Mouse (Mus musculus) bone marrow macrophage, adult 2 months (primary cell): ENCODE data around the gene Tmem131. TPM values are rescaled to one million over a fixed set of nuclear protein-coding genes. Genes with fewer than 3 reads are reported as not detected.

Source experiments
- H3K27ac ChIP-seq: 2 replicates; pipeline ENCODE4 v1.5.1; 2012; ENCODE audit warnings: low read depth, low read length; ENCODE audit not compliant: insufficient read depth
- H3K4me1 ChIP-seq: 2 replicates; pipeline ENCODE4 v1.6.1; 2012; ENCODE audit warnings: low read length; ENCODE audit not compliant: control insufficient read depth, insufficient read depth
- H3K4me3 ChIP-seq: 2 replicates; pipeline ENCODE4 v1.5.1; 2012; ENCODE audit warnings: mild to moderate bottlenecking, low read length, moderate library complexity; ENCODE audit not compliant: insufficient read depth
- CTCF ChIP-seq: IDR thresholded peaks from 2 replicates; pipeline ENCODE4 v1.5.1; 2012; ENCODE audit warnings: low read depth, mild to moderate bottlenecking, low read length, moderate library complexity
- POLR2A ChIP-seq: IDR thresholded peaks from 2 replicates; pipeline ENCODE4 v1.6.1; 2012; ENCODE audit warnings: mild to moderate bottlenecking, low read depth, low read length, borderline replicate concordance
- polyA plus RNA-seq: library from polyadenylated mRNA; stranded (reverse); fragments of >200 nt; gene quantifications from 2 replicates; pipeline ENCODE4 v1.2.4, GENCODE M21; 2012; ENCODE audit not compliant: missing spikeins, insufficient read depth, insufficient read length

The Tmem131 gene
- polyA plus RNA-seq, 1 experiment, result 38.3 TPM

GRCm38 (mm10) chr1:36976770-36977169, 33.3 kb upstream of the Tmem131 start:
- Histone ChIP-seq H3K27ac (no peak overlapping the region), H3K4me3 (no peak overlapping the region), H3K4me1 (no peaks in the 10 kb centered on the region)
- TF ChIP-seq POLR2A (no peak), CTCF (no peak)

- TF ChIP-seq CTCF, result no peak
- no peak for TF ChIP-seq POLR2A
- peaks cover 3% of the 10 kb centered on the region; the same call in 1 of the 2 replicates for H3K4me1 ChIP-seq
- no peak overlapping the region for H3K27ac ChIP-seq
- no peak overlapping the region for H3K4me3 ChIP-seq
These were observed 27.6 kb upstream of the Tmem131 start for GRCm38 (mm10) chr1:36970918-36971617.

GRCm38 (mm10) chr1:36965831-36966230, 22.4 kb upstream of the Tmem131 start:
- Histone ChIP-seq H3K4me3 (no peak overlapping the region), H3K4me1 (peaks cover 3% of the 10 kb centered on the region; the same call in 1 of the 2 replicates), H3K27ac (no peak overlapping the region)
- TF ChIP-seq POLR2A, result no peak
- TF ChIP-seq CTCF, result no peak

- no peak for TF ChIP-seq CTCF
- no peak for TF ChIP-seq POLR2A
- Histone ChIP-seq H3K27ac (no peak overlapping the region), H3K4me1 (no peaks in the 10 kb centered on the region), H3K4me3 (no peak overlapping the region)
These were observed 19.1 kb upstream of the Tmem131 start for GRCm38 (mm10) chr1:36962379-36963176.

GRCm38 (mm10) chr1:36960509-36961222, 17.2 kb upstream of the Tmem131 start:
- TF ChIP-seq CTCF, result no peak
- no peak for TF ChIP-seq POLR2A
- Histone ChIP-seq H3K4me1 (no peaks in the 10 kb centered on the region), H3K27ac (no peak overlapping the region), H3K4me3 (no peak overlapping the region)

- Histone ChIP-seq H3K27ac (no peak overlapping the region), H3K4me1 (peaks cover 16% of the 10 kb centered on the region), H3K4me3 (no peak overlapping the region)
- no peak for TF ChIP-seq CTCF
- TF ChIP-seq POLR2A, result no peak
These were observed 6.2 kb upstream of the Tmem131 start for GRCm38 (mm10) chr1:36949591-36950184.

GRCm38 (mm10) chr1:36947448-36947847, 4.0 kb upstream of the Tmem131 start:
- TF ChIP-seq POLR2A (no peak), CTCF (no peak)
- Histone ChIP-seq H3K4me3 (no peak overlapping the region), H3K27ac (no peak overlapping the region), H3K4me1 (peaks cover 16% of the 10 kb centered on the region)

- peaks cover 7% of the 10 kb centered on the region for H3K4me1 ChIP-seq
- peak overlapping the region; percentile 73 for H3K27ac ChIP-seq
- no peak for TF ChIP-seq CTCF
- no peak for TF ChIP-seq POLR2A
- H3K4me3 ChIP-seq, result peak overlapping the region; percentile 89
These were observed 3.1 kb downstream of the Tmem131 start for GRCm38 (mm10) chr1:36940381-36940762.

GRCm38 (mm10) chr1:36939506-36940380, 3.7 kb downstream of the Tmem131 start:
- TF ChIP-seq CTCF, result no peak
- no peak for TF ChIP-seq POLR2A
- Histone ChIP-seq H3K4me3 (peak overlapping the region; percentile 89), H3K4me1 (peaks cover 8% of the 10 kb centered on the region), H3K27ac (peak overlapping the region; percentile 87)
